Mouse (Mus musculus): ENCODE measurements around the gene Ankrd55. TPM values are rescaled to one million over a fixed set of nuclear protein-coding genes. Genes with fewer than 3 reads are reported as not detected.

The Ankrd55 gene
- polyA plus RNA-seq, 1 experiment from 2014 or later, result 1.2 TPM

- Histone ChIP-seq H3K9me3 (replicated peaks) (no peaks in the 10 kb centered on the region; the same call in 1 of the 2 replicates), H3K4me1 (peaks cover 18% of the 10 kb centered on the region), H3K27me3 (ENCODE audit: low read depth, poor library complexity, severe bottlenecking) (no peaks in the 10 kb centered on the region), H3K27ac (replicated peaks) (no peak overlapping the region), H3K4me3 (no peak overlapping the region), H3K36me3 (0 out of 2 replicates have a peak, but pooled peaks cover 5% of the 10 kb centered on the region)
- no peak for DNase-seq (ENCODE audit: low spot score)
- WGBS, result 88% methylated on average over 1 of the region's 1 CpGs
Measured at GRCm38 (mm10) chr13:112348250-112348649, 60.0 kb downstream of the Ankrd55 start.

GRCm38 (mm10) chr13:112348896-112349484, 60.7 kb downstream of the Ankrd55 start:
- DNase-seq (ENCODE audit: low spot score), result no peak
- 0 out of 2 replicates have a peak, but pooled peaks cover 5% of the 10 kb centered on the region for H3K36me3 ChIP-seq
- 90% methylated on average over 14 of the region's 14 CpGs for WGBS
- H3K4me1 ChIP-seq, result peaks cover 25% of the 10 kb centered on the region
- no peaks in the 10 kb centered on the region; the same call in 1 of the 2 replicates for H3K9me3 ChIP-seq (replicated peaks)
- no peak overlapping the region for H3K4me3 ChIP-seq
- no peak overlapping the region for H3K27ac ChIP-seq (replicated peaks)
- H3K27me3 ChIP-seq (ENCODE audit: low read depth, poor library complexity, severe bottlenecking), result no peaks in the 10 kb centered on the region

- 0 out of 2 replicates have a peak, but pooled peaks cover 5% of the 10 kb centered on the region for H3K36me3 ChIP-seq
- no peak overlapping the region for H3K4me3 ChIP-seq
- DNase-seq (ENCODE audit: low spot score), result no peak
- no peak overlapping the region for H3K27ac ChIP-seq (replicated peaks)
- H3K9me3 ChIP-seq (replicated peaks), result no peaks in the 10 kb centered on the region; the same call in 1 of the 2 replicates
- H3K4me1 ChIP-seq, result peaks cover 26% of the 10 kb centered on the region
- WGBS, result 95% methylated on average over 7 of the region's 7 CpGs
- no peaks in the 10 kb centered on the region for H3K27me3 ChIP-seq (ENCODE audit: low read depth, poor library complexity, severe bottlenecking)
Measured at GRCm38 (mm10) chr13:112349500-112349899, 61.2 kb downstream of the Ankrd55 start.

DNA sequence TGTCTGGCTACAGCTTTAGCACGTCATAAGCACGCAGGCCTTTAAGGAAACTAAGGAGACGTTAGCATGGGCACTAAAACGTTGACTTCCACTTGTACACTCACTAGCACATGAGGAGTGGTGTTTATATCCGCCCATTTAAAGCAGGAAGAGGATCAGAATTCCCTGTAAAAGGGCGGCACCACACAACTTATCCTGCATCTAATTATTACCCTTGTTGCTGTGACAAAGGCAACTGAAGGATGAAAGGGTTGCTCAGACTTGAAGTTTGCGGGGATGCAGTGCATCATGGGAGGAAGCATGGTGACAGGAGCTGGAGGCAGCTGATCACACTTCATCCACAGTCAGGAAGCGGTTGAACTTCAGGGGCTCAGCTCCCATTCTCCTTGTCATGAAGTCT, 63.7 kb downstream of the Ankrd55 start:
- 83% methylated on average over 8 of the region's 8 CpGs for WGBS
- H3K9me3 ChIP-seq (replicated peaks), result no peaks in the 10 kb centered on the region; the same call in 1 of the 2 replicates
- 0 out of 2 replicates have a peak, but pooled peaks cover 5% of the 10 kb centered on the region for H3K36me3 ChIP-seq
- H3K4me3 ChIP-seq, result no peak overlapping the region
- DNase-seq (ENCODE audit: low spot score), result no peak
- no peak overlapping the region for H3K27ac ChIP-seq (replicated peaks)
- no peaks in the 10 kb centered on the region for H3K27me3 ChIP-seq (ENCODE audit: low read depth, poor library complexity, severe bottlenecking)
- H3K4me1 ChIP-seq, result peaks cover 26% of the 10 kb centered on the region

DNA sequence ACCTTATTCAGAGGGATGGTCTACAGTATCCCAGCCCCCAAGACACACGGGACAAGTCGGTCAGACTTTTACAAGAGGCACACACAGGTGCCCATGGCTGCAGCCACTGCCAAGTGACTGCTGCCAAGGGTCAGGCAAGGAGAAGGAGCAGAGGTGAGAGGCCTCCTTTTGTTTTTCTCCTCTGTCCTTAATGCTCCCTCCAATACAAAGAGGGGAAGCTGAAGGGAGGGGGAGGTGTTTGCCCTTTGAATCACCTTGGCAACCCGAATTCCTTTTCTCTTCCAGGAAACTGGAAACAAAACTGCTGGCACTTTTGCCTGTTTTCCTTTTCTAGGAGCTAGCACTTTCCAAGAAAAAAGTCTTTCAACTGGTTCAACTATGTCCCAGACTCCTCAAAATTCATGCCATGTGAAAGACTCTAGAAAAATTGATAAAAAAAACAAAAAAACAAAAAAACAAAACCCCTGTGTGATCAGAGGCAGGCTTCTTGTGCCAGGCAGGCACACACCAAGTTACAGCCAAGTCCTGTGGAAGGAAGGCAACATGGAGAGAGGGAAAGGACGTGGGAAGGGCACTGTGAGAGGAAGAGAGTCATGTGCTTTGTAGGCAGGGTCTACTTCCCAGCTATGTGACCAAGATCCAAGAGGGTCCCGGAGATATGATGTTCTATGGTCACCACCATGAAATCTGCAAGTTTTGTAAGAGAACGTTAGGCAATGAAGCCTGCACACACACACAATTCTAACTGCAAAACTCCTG, 66.0 kb downstream of the Ankrd55 start:
- Histone ChIP-seq H3K36me3 (0 out of 2 replicates have a peak, but pooled peaks cover 5% of the 10 kb centered on the region), H3K27me3 (ENCODE audit: low read depth, poor library complexity, severe bottlenecking) (no peaks in the 10 kb centered on the region), H3K27ac (replicated peaks) (peak overlapping the region; percentile 71), H3K4me3 (no peak overlapping the region), H3K4me1 (peaks cover 26% of the 10 kb centered on the region), H3K9me3 (replicated peaks) (no peaks in the 10 kb centered on the region; the same call in 1 of the 2 replicates)
- DNase-seq (ENCODE audit: low spot score), result peak; percentile 21
- 31% methylated on average over 6 of the region's 6 CpGs for WGBS

- DNase-seq (ENCODE audit: low spot score), result no peak
- Histone ChIP-seq H3K27me3 (ENCODE audit: low read depth, poor library complexity, severe bottlenecking) (no peaks in the 10 kb centered on the region), H3K4me1 (peaks cover 27% of the 10 kb centered on the region), H3K9me3 (replicated peaks) (no peaks in the 10 kb centered on the region; the same call in 1 of the 2 replicates), H3K27ac (replicated peaks) (peak overlapping the region; percentile 71; the same call in 1 of the 2 replicates), H3K36me3 (0 out of 2 replicates have a peak, but pooled peaks cover 4% of the 10 kb centered on the region), H3K4me3 (no peak overlapping the region)
- 89% methylated on average over 10 of the region's 10 CpGs for WGBS
Measured at GRCm38 (mm10) chr13:112354958-112355357, 66.7 kb downstream of the Ankrd55 start.

DNA sequence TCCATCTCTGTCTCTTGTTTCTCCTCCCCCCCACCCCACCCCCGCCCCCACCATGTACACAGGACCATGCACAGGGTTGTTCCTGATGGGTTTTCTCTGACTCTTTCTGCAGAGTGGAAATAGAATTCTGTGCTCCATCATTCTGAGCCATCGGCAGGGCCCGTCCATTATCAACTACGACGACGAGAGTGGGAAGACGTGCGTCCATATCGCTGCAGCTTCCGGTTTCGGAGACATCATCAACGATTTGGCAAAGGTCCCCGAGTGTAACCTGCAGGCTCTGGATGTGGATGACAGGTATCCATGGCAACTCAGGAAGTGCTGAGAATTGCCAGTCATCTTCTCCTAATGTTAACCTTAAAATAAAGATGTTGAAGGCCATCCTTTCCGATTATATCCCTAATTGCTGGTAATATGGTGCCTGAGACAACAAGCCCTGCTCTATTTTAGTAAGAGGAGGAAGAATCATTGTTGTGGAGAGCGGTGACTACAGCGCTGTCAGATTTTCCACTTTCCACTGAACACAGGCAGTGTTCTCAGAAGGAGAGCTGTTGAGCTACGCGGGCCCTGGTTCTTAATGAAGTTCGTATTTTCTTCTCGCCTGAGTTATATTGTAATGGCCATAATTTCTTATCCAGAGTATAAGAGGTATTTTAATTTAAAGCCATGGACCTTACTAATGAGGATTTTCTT, 67.7 kb downstream of the Ankrd55 start:
- 93% methylated on average over 20 of the region's 20 CpGs for WGBS
- DNase-seq (ENCODE audit: low spot score), result no peak
- Histone ChIP-seq H3K27ac (replicated peaks) (no peak overlapping the region), H3K9me3 (replicated peaks) (no peaks in the 10 kb centered on the region), H3K27me3 (ENCODE audit: low read depth, poor library complexity, severe bottlenecking) (no peaks in the 10 kb centered on the region), H3K36me3 (no peaks in the 10 kb centered on the region), H3K4me3 (no peak overlapping the region), H3K4me1 (peaks cover 34% of the 10 kb centered on the region)

DNA sequence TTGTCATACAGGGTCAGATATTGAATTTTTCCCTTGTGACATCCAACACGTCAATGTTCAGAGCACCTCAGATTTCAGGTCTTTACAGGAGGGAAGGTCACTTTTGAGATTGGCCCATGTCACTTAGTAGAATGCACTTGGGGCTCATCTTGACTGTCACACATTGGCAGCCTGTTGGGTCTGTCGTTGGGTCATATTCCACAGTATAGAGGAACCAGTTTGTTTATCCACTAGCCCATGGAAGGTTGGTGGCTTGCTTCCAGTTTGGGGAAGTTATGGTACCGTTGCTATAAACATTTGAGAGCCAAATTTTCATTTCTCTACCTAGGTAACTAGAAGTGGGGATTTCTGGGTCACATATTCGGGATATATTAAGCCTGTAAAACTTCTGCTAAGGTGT, 73.3 kb downstream of the Ankrd55 start:
- DNase-seq (ENCODE audit: low spot score), result no peak
- Histone ChIP-seq H3K9me3 (replicated peaks) (no peaks in the 10 kb centered on the region), H3K27ac (replicated peaks) (no peak overlapping the region), H3K4me3 (no peak overlapping the region), H3K4me1 (peaks cover 17% of the 10 kb centered on the region), H3K27me3 (ENCODE audit: low read depth, poor library complexity, severe bottlenecking) (no peaks in the 10 kb centered on the region), H3K36me3 (no peaks in the 10 kb centered on the region)
- 95% methylated on average over 4 of the region's 4 CpGs for WGBS

DNA sequence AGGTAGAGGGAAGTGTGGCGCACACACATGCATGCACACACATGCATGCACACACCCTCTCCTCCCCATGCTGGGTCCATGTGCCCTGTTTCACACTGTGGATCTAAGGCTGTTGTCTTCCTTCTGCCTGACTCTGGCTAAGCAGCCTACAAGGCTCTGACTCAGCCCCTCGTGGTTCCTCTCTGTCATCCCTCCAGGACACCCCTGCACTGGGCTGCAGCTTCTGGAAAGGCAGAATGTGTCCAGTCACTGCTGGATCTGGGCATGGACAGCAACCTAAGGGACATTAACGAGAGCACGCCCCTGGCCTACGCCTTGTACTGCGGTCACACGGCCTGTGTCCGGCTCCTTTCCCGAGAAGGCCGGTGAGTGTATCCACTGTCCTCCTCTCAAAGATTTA, 75.0 kb downstream of the Ankrd55 start:
- no peak overlapping the region for H3K4me3 ChIP-seq
- no peaks in the 10 kb centered on the region for H3K9me3 ChIP-seq (replicated peaks)
- no peak overlapping the region; the same call in 1 of the 2 replicates for H3K27ac ChIP-seq (replicated peaks)
- H3K27me3 ChIP-seq (ENCODE audit: low read depth, poor library complexity, severe bottlenecking), result no peaks in the 10 kb centered on the region
- H3K4me1 ChIP-seq, result peaks cover 17% of the 10 kb centered on the region
- 91% methylated on average over 10 of the region's 10 CpGs for WGBS
- no peak for DNase-seq (ENCODE audit: low spot score)
- H3K36me3 ChIP-seq, result no peaks in the 10 kb centered on the region

- Histone ChIP-seq H3K4me1 (peaks cover 17% of the 10 kb centered on the region), H3K36me3 (no peaks in the 10 kb centered on the region), H3K9me3 (replicated peaks) (no peaks in the 10 kb centered on the region), H3K4me3 (no peak overlapping the region), H3K27me3 (ENCODE audit: low read depth, poor library complexity, severe bottlenecking) (no peaks in the 10 kb centered on the region), H3K27ac (replicated peaks) (no peak overlapping the region)
- 97% methylated on average over 3 of the region's 3 CpGs for WGBS
- no peak for DNase-seq (ENCODE audit: low spot score)
Measured at GRCm38 (mm10) chr13:112363746-112364145, 75.5 kb downstream of the Ankrd55 start.

DNA sequence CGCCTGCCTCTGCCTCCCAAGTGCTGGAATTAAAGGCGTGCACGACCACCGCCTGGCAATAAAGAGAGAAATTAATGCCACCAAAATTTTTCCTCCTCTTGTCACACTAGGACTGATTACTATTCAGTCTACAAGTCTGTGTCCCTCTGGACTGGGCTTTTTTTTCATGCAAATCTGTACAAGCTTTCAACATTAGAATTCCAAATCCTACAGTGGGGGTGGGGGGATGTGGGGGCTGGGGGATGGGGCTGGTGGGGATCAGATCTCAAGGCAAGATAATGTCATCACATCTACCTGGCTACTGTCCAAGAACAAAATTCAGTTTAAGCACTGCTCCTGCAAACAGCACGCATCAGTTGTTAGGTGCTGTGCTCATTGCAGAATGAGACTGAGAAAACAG, 76.4 kb downstream of the Ankrd55 start:
- Histone ChIP-seq H3K4me1 (peaks cover 17% of the 10 kb centered on the region), H3K4me3 (no peak overlapping the region), H3K27me3 (ENCODE audit: low read depth, poor library complexity, severe bottlenecking) (no peaks in the 10 kb centered on the region), H3K9me3 (replicated peaks) (no peaks in the 10 kb centered on the region), H3K27ac (replicated peaks) (no peak overlapping the region), H3K36me3 (no peaks in the 10 kb centered on the region)
- 91% methylated on average over 5 of the region's 5 CpGs for WGBS
- no peak for DNase-seq (ENCODE audit: low spot score)

- Histone ChIP-seq H3K36me3 (no peaks in the 10 kb centered on the region), H3K27ac (replicated peaks) (no peak overlapping the region), H3K27me3 (ENCODE audit: low read depth, poor library complexity, severe bottlenecking) (no peaks in the 10 kb centered on the region), H3K4me3 (no peak overlapping the region), H3K4me1 (peaks cover 13% of the 10 kb centered on the region), H3K9me3 (replicated peaks) (no peaks in the 10 kb centered on the region)
- DNase-seq (ENCODE audit: low spot score), result no peak
- 90% methylated on average over 5 of the region's 5 CpGs for WGBS
Measured at GRCm38 (mm10) chr13:112365303-112365702, 77.1 kb downstream of the Ankrd55 start.

Measured in midbrain, embryonic 10.5 days (tissue).